16 mouse cellular contexts compared by ENCODE assay signal in the genomic region with DNA sequence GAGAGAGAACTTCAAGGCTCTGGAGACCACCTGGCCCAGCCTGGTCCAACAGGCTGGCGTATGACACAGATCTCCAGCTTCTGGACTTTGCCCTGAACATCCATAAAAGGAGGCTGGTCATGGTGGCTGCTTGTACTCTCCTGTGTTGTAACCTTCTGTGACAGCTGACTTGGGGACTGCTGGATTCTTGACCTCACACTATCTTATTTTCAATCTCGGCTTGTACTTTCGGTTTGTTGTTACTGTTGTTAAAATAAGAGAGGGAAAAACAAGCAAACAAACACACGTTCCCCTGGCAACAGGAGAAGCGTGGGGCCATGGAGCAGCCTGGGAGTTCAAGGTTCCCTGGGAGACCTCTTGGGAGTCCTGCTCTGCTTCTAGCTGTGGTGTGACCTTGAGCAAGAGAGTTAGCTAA. TPM values are rescaled to one million over a fixed set of nuclear protein-coding genes. Genes with fewer than 3 reads are reported as not detected.
A peak's percentile ranks its signal among the peaks of the same experiment; 100 is the strongest.
DNase-seq lines count a peak whose midpoint lies in the region; ATAC-seq and TF ChIP-seq lines count a peak whose summit lies in the region.
"Had no signal": no experiment of that assay in that cellular context is flagged by ENCODE, and none has a peak within 500 bp of the region (broad histone marks: within the 10 kb centered on the region; RNA-seq: fewer than 3 reads in every experiment).

No protein-coding gene starts in this region.

- WGBS in intestine, embryonic 16.5 days, result 57% methylated on average over 5 of the region's 5 CpGs
- WGBS in stomach, postnatal 0 days, result 72% methylated on average over 5 of the region's 5 CpGs
- WGBS in heart, embryonic 11.5 days (ENCODE audit: insufficient replicate concordance), result 76% methylated on average over 5 of the region's 5 CpGs

- no peak for TF ChIP-seq CTCF in stomach, postnatal 0 days (IDR thresholded peaks at IDR 0.05; ENCODE audit: low read depth)

- H3K9me3 ChIP-seq in intestine, embryonic 16.5 days (ENCODE audit: control insufficient read depth, low read length), result no peaks in the 10 kb centered on the region
- no peaks in the 10 kb centered on the region for H3K9me3 ChIP-seq in stomach, postnatal 0 days (ENCODE audit: control insufficient read depth, low read length)
- H3K9me3 ChIP-seq in heart, embryonic 11.5 days (replicated peaks; ENCODE audit: control insufficient read depth, low read length), result no peaks in the 10 kb centered on the region
- H3K9me3 ChIP-seq: forebrain, embryonic 10.5 days; G1E; heart, embryonic 10.5 days; midbrain, embryonic 15.5 days had no signal

- peak; percentile 85 for ATAC-seq in intestine, embryonic 16.5 days
- ATAC-seq in stomach, postnatal 0 days (ENCODE audit: low FRiP score, low TSS enrichment), result peak; percentile 53
- ATAC-seq in heart, embryonic 11.5 days (replicated peaks; ENCODE audit: insufficient number of reproducible peaks, low FRiP score, low TSS enrichment), result no peak
- ATAC-seq: midbrain, embryonic 15.5 days had no signal

- peak overlapping the region; percentile 23; the same call in 1 of the 2 replicates for H3K9ac ChIP-seq in intestine, embryonic 16.5 days (ENCODE audit: low read depth, low read length)
- H3K9ac ChIP-seq in stomach, postnatal 0 days (ENCODE audit: low read length), result no peak overlapping the region
- H3K9ac ChIP-seq in heart, embryonic 11.5 days (ENCODE audit: low read depth, low read length), result no peak overlapping the region
- H3K9ac ChIP-seq: midbrain, embryonic 15.5 days had no signal

- DNase-seq in kidney, adult 18-20 months, result peak; percentile 38
- DNase-seq in kidney, postnatal 10 days, result no peak
- DNase-seq in kidney, postnatal 14 days, result peak; percentile 45
- no peak for DNase-seq in stomach, postnatal 0 days (ENCODE audit: low spot score)
- no peak for DNase-seq in ovary, postnatal 14 days (ENCODE audit: low spot score)
- DNase-seq: adrenal gland, adult 2 months; cerebellum, adult 18-20 months; gastrocnemius, postnatal 36 days; lung, adult 18-20 months; right cerebral cortex, postnatal 4 days had no signal

- H3K4me2 ChIP-seq in intestine, embryonic 16.5 days (ENCODE audit: low read depth, low read length), result peak overlapping the region; percentile 24; the same call in 1 of the 2 replicates
- no peak overlapping the region for H3K4me2 ChIP-seq in stomach, postnatal 0 days (replicated peaks; ENCODE audit: low read depth)
- no peak overlapping the region for H3K4me2 ChIP-seq in heart, embryonic 11.5 days
- H3K4me2 ChIP-seq: midbrain, embryonic 15.5 days had no signal

- H3K27ac ChIP-seq in intestine, embryonic 16.5 days (ENCODE audit: low read length), result peak overlapping the region; percentile 82
- H3K27ac ChIP-seq in stomach, postnatal 0 days (replicated peaks), result 0 out of 2 replicates have a peak overlapping the region, but pooled peaks have one; percentile 18
- no peak overlapping the region for H3K27ac ChIP-seq in heart, embryonic 11.5 days (ENCODE audit: low read depth, low read length)
- H3K27ac ChIP-seq: forebrain, embryonic 10.5 days; midbrain, embryonic 15.5 days had no signal

- no peak overlapping the region for H3K4me3 ChIP-seq in intestine, embryonic 16.5 days (ENCODE audit: low read length)
- no peak overlapping the region for H3K4me3 ChIP-seq in stomach, postnatal 0 days (ENCODE audit: low read depth, low read length)
- H3K4me3 ChIP-seq in heart, embryonic 11.5 days (ENCODE audit: low read depth, low read length), result no peak overlapping the region
- H3K4me3 ChIP-seq: forebrain, embryonic 10.5 days; heart, embryonic 10.5 days; midbrain, embryonic 15.5 days had no signal

- H3K27me3 ChIP-seq in intestine, embryonic 16.5 days (replicated peaks; ENCODE audit: control insufficient read depth, insufficient read depth, low read length), result no peaks in the 10 kb centered on the region
- H3K27me3 ChIP-seq in stomach, postnatal 0 days (ENCODE audit: control insufficient read depth, insufficient read depth, low read length), result no peaks in the 10 kb centered on the region
- no peaks in the 10 kb centered on the region for H3K27me3 ChIP-seq in heart, embryonic 11.5 days (ENCODE audit: control insufficient read depth, insufficient read depth, low read length)
- H3K27me3 ChIP-seq: midbrain, embryonic 15.5 days had no signal

- no peaks in the 10 kb centered on the region for H3K36me3 ChIP-seq in intestine, embryonic 16.5 days (ENCODE audit: control insufficient read depth, insufficient read depth, low read length)
- no peaks in the 10 kb centered on the region for H3K36me3 ChIP-seq in stomach, postnatal 0 days (ENCODE audit: control insufficient read depth, insufficient read depth, low read length)
- no peaks in the 10 kb centered on the region for H3K36me3 ChIP-seq in heart, embryonic 11.5 days (ENCODE audit: control insufficient read depth, insufficient read depth, low read length)
- H3K36me3 ChIP-seq: forebrain, embryonic 10.5 days; G1E; heart, embryonic 10.5 days; midbrain, embryonic 15.5 days had no signal

- peaks cover 57% of the 10 kb centered on the region for H3K4me1 ChIP-seq in intestine, embryonic 16.5 days (ENCODE audit: control insufficient read depth, insufficient read depth, low read length)
- H3K4me1 ChIP-seq in stomach, postnatal 0 days (replicated peaks; ENCODE audit: control insufficient read depth, insufficient read depth), result 0 out of 2 replicates have a peak, but pooled peaks cover 4% of the 10 kb centered on the region
- H3K4me1 ChIP-seq in heart, embryonic 11.5 days (ENCODE audit: control insufficient read depth, insufficient read depth, low read length), result 0 out of 2 replicates have a peak, but pooled peaks cover under 1% of the 10 kb centered on the region
- H3K4me1 ChIP-seq: midbrain, embryonic 15.5 days had no signal

- no peak for TF ChIP-seq EP300 in stomach, postnatal 0 days (optimal IDR thresholded peaks at IDR 0.05)

RNA-seq across cellular contexts. Expression of a gene that starts 17.7 kb away (rescaled TPM):
- 171 and 180 TPM in 2 replicates for polyA plus RNA-seq in intestine, embryonic 16.5 days (2015; fragmentation: Nextera tagmentation; extraction: Ambion mirVana)
- polyA plus RNA-seq in stomach, postnatal 0 days (2015; fragmentation: Nextera tagmentation; extraction: Ambion mirVana), result 93.5 and 105 TPM in 2 replicates
- 10.6 and 14.3 TPM in 2 replicates for polyA plus RNA-seq in heart, embryonic 11.5 days (2014; fragmentation: Nextera tagmentation; extraction: Ambion mirVana)

Comparison
In these comparisons a context has a peak if more than half of its experiments do, and no peak if none do; other contexts are left out.
1. DNase-seq: peak in kidney, adult 18-20 months (single experiment) and kidney, postnatal 14 days (single experiment); none in kidney, postnatal 10 days (single experiment), stomach, postnatal 0 days (single experiment) and ovary, postnatal 14 days (single experiment).